Mouse (Mus musculus) heart, embryonic 16.5 days (tissue): ENCODE results near the gene Retn. TPM values are rescaled to one million over a fixed set of nuclear protein-coding genes. Genes with fewer than 3 reads are reported as not detected.

ENCODE experiments used
- ATAC-seq: fragments of 200-750 bp; cut with Nextera tagmentation; replicated peaks from 2 replicates; pipeline ENCODE4 v1.8.0; 2017; ENCODE audit warnings: moderate number of reproducible peaks; ENCODE audit not compliant: insufficient read depth, low FRiP score; ENCODE audit errors: extremely low read depth
- H3K27ac ChIP-seq: fragments of 300-500 bp; sonication (generic); 2 replicates; pipeline ENCODE4 v1.5.1; 2014; ENCODE audit warnings: mild to moderate bottlenecking, low read length, control low read depth, moderate library complexity
- H3K27me3 ChIP-seq: fragments of 300-500 bp; sonication (generic); 2 replicates; pipeline ENCODE4 v1.6.1; 2014; ENCODE audit warnings: low read length, mixed read lengths; ENCODE audit not compliant: control insufficient read depth, insufficient read depth
- H3K36me3 ChIP-seq: fragments of 300-500 bp; sonication (generic); 2 replicates; pipeline ENCODE4 v1.6.1; 2014; ENCODE audit not compliant: control insufficient read depth, insufficient read depth
- H3K4me1 ChIP-seq: fragments of 300-500 bp; sonication (generic); 2 replicates; pipeline ENCODE4 v1.6.1; 2014; ENCODE audit warnings: low read length, mixed read lengths; ENCODE audit not compliant: control insufficient read depth, insufficient read depth
- H3K4me2 ChIP-seq: fragments of 300-500 bp; sonication (generic); 2 replicates; pipeline ENCODE4 v1.6.1; 2014; ENCODE audit warnings: low read depth, mild to moderate bottlenecking, control low read depth, low read length
- H3K4me3 ChIP-seq: fragments of 300-500 bp; sonication (generic); 2 replicates; pipeline ENCODE4 v1.5.1; 2014; ENCODE audit warnings: mild to moderate bottlenecking, control low read depth, low read length
- H3K9ac ChIP-seq: fragments of 300-500 bp; sonication (generic); 2 replicates; pipeline ENCODE4 v1.6.1; 2014; ENCODE audit warnings: low read length, control low read depth
- H3K9me3 ChIP-seq: fragments of 300-500 bp; sonication (generic); replicated peaks from 2 replicates; pipeline ENCODE4 v1.6.1; 2016; ENCODE audit warnings: low read length; ENCODE audit not compliant: control insufficient read depth
- WGBS: fragments of 180-500 bp; shearing (Covaris S2); extraction: QIAGEN DNeasy Blood & Tissue Kit; methylation state at CpG from one replicate; pipeline ENCODE4 v1.1.7; 2014; 5-methylcytosine and 5-hydroxymethylcytosine counted together
- polyA plus RNA-seq: library from polyadenylated mRNA; unstranded; fragments of >200 nt; fragmentation: Nextera tagmentation; extraction: Ambion mirVana; gene quantifications from 2 replicates; pipeline ENCODE4 v1.2.1, GENCODE M21; 2015

Retn gene
- polyA plus RNA-seq, 1 experiment from 2014 or later: not detected

DNA sequence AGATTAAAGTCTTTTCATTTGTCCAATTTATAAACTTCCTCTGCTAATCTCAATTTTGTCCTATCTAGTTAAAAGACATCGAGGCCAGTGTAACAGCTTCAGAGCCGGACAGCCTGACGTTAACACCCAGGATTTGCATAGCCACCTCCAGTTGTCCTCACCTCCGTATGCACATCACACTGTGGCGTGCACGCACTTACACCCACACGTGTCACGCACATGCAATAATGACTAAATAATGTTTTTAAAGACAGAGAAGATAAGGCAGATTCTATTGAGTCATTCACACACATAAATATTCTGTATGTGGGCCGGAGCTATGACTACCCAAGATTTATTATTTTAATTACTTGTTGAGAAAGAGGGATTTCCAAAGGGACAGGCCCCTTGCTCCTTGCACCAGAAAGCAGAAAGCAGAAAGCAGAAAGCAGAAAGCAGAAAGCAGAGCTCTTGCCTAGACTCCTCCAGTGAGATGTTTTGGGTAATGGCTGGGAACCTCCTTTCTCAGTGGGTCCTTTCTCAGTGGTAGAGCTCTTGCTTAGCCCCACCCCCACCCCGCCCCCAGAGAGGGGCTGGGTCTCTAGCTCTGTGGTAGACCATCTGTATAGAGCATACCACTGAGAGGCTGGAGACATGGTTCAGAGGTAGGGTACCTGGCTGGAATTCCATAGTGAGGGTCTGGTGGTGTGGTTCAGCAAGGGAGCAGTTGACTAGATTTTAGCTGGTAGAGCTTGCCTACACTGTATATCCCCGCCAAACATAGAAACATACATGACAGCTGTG is 653 bp upstream of the Retn start:
- Histone ChIP-seq H3K9ac (no peak overlapping the region), H3K27me3 (peaks cover 2% of the 10 kb centered on the region; the same call in 1 of the 2 replicates), H3K4me1 (no peaks in the 10 kb centered on the region), H3K27ac (no peak overlapping the region), H3K36me3 (no peaks in the 10 kb centered on the region), H3K4me3 (no peak overlapping the region), H3K9me3 (no peaks in the 10 kb centered on the region), H3K4me2 (no peak overlapping the region)
- 0 out of 2 replicates have a peak, but pooled peaks have one; percentile 14 for ATAC-seq
- 63% methylated on average over 11 of the region's 11 CpGs for WGBS

DNA sequence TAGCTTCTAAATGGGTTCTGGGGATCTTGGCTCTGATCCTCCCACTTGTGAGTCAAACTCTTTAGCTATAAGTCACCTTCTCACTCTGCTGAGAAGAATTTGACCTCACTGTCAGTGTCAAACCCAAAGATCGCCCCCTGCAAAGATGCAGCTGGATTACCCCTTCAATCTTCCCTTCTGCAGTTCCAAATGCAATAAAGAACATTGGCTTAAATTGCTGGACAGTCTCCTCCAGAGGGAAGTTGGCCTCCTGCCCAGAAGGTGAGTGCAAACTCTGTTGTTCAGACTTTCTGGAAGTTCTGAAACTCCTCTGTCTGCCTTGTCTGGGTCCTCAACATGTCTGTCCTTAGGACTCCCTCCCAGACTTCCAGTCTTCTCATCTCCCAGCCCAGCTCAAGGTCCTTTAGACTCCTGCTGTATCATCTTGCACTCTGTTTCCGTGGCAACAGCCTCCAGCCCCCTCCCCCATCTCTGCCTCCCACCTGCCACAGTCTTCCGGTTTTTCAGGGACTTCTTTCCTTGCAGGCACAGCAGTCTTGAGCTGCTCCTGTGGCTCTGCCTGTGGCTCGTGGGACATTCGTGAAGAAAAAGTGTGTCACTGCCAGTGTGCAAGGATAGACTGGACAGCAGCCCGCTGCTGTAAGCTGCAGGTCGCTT is 1.3 kb downstream of the Retn start:
- H3K4me1 ChIP-seq: no peaks in the 10 kb centered on the region
- no peak for ATAC-seq
- H3K4me3 ChIP-seq: no peak overlapping the region
- WGBS: 26% methylated on average over 7 of the region's 7 CpGs
- no peak overlapping the region for H3K27ac ChIP-seq
- H3K9ac ChIP-seq: no peak overlapping the region
- H3K9me3 ChIP-seq: no peaks in the 10 kb centered on the region
- H3K27me3 ChIP-seq: peaks cover 2% of the 10 kb centered on the region; the same call in 1 of the 2 replicates
- H3K36me3 ChIP-seq: no peaks in the 10 kb centered on the region
- H3K4me2 ChIP-seq: no peak overlapping the region

DNA sequence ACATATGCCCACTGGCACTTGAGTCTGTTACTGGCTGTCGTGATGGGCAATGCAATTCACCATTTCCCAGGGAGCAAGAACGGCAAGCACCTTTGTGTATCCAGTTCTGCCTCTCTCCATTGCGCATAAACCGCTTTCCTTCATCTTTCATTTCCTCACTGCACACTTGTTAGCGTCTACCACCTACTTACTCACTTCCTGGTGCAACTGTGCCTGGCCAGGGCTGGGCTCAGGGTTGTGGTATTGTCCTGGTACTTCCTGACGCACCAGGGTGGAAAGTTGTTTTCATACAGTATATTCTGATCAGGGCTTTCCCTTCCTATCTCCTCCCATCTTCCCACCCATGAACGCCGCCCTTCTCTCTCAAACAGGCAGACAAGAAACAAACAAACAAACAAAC is 5.3 kb downstream of the Retn start:
- Histone ChIP-seq H3K36me3 (no peaks in the 10 kb centered on the region), H3K4me2 (no peak overlapping the region), H3K27ac (no peak overlapping the region), H3K4me1 (no peaks in the 10 kb centered on the region), H3K4me3 (no peak overlapping the region), H3K27me3 (peaks cover 2% of the 10 kb centered on the region; the same call in 1 of the 2 replicates), H3K9me3 (no peaks in the 10 kb centered on the region), H3K9ac (no peak overlapping the region)
- WGBS: 64% methylated on average over 8 of the region's 8 CpGs
- no peak for ATAC-seq

GRCm38 (mm10) chr8:3664405-3664804 is 8.8 kb downstream of the Retn start:
- H3K27ac ChIP-seq: no peak overlapping the region
- WGBS: 63% methylated on average over 5 of the region's 5 CpGs
- H3K36me3 ChIP-seq: no peaks in the 10 kb centered on the region
- no peak overlapping the region for H3K4me2 ChIP-seq
- H3K4me3 ChIP-seq: no peak overlapping the region
- no peak overlapping the region for H3K9ac ChIP-seq
- ATAC-seq: no peak
- H3K4me1 ChIP-seq: no peaks in the 10 kb centered on the region
- H3K9me3 ChIP-seq: no peaks in the 10 kb centered on the region
- no peaks in the 10 kb centered on the region for H3K27me3 ChIP-seq

DNA sequence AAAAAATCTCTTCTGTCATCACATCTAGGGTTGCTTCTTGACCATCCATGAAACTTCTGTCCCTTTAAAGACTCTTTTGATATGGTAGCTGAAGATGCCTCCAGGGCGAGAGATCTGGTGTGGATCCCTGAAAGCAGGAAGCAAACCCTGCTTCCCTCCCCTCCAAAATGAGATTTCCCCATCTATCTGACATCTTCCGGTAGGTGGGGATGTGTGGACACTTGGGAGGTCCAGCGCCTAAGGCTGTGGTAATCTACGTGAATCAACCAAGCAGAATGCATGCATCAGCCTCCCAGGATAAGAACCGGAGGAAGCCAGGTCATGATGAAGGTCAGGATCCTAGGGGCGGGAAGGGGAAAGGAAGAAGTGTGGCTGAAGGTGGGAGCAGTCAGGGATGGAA is 9.9 kb downstream of the Retn start, which contains the start of gene Mcemp1:
Gene Mcemp1 (plus strand): TSS at position 248 of the 400 bp plus-strand sequence.
- Histone ChIP-seq H3K9me3 (no peaks in the 10 kb centered on the region), H3K4me1 (no peaks in the 10 kb centered on the region), H3K4me3 (no peak within 1 kb of the TSS), H3K36me3 (no peaks in the 10 kb centered on the region), H3K27me3 (no peaks in the 10 kb centered on the region), H3K9ac (no peak within 1 kb of the TSS), H3K27ac (no peak within 1 kb of the TSS), H3K4me2 (no peak within 1 kb of the TSS)
- ATAC-seq: no peak
- 58% methylated on average over 6 of the region's 6 CpGs for WGBS

GRCm38 (mm10) chr8:3670388-3670787 is 14.8 kb downstream of the Retn start:
- Histone ChIP-seq H3K4me2 (no peak overlapping the region), H3K27ac (no peak overlapping the region), H3K27me3 (no peaks in the 10 kb centered on the region), H3K4me3 (no peak overlapping the region), H3K9ac (no peak overlapping the region), H3K36me3 (no peaks in the 10 kb centered on the region), H3K9me3 (no peaks in the 10 kb centered on the region), H3K4me1 (no peaks in the 10 kb centered on the region)
- 66% methylated on average over 2 of the region's 2 CpGs for WGBS
- no peak for ATAC-seq

- H3K9me3 ChIP-seq: no peaks in the 10 kb centered on the region
- H3K9ac ChIP-seq: peak within 1 kb of the TSS; percentile 58
- H3K27ac ChIP-seq: no peak within 1 kb of the TSS
- peak; percentile 67 for ATAC-seq
- peak within 1 kb of the TSS; percentile 63 for H3K4me3 ChIP-seq
- no peaks in the 10 kb centered on the region for H3K27me3 ChIP-seq
- WGBS: under 1% methylated on average over 23 of the region's 23 CpGs
- peak within 1 kb of the TSS; percentile 74 for H3K4me2 ChIP-seq
- no peaks in the 10 kb centered on the region for H3K36me3 ChIP-seq
- peaks cover 4% of the 10 kb centered on the region; the same call in 1 of the 2 replicates for H3K4me1 ChIP-seq
Observed at GRCm38 (mm10) chr8:3671980-3672491, 16.5 kb downstream of the Retn start, which contains the start of gene Fcor. TSS of gene Fcor (minus strand) at chr8:3672362.

- Histone ChIP-seq H3K36me3 (peaks cover 9% of the 10 kb centered on the region), H3K27me3 (no peaks in the 10 kb centered on the region), H3K9me3 (no peaks in the 10 kb centered on the region), H3K27ac (no peak overlapping the region), H3K4me1 (peaks cover 13% of the 10 kb centered on the region), H3K4me2 (no peak overlapping the region), H3K4me3 (no peak overlapping the region), H3K9ac (no peak overlapping the region)
- 55% methylated on average over 3 of the region's 3 CpGs for WGBS
- ATAC-seq: no peak
Observed at GRCm38 (mm10) chr8:3674671-3675070, 19.1 kb downstream of the Retn start.
